Mouse (Mus musculus) layer of hippocampus, adult 11-12 months (tissue): Measurements from ENCODE around the gene Gm5796.
"Not testable (repeated sequence)": the region's sequence is repeated elsewhere in the genome, so short reads cannot be mapped to it uniquely, and the experiment has no call there.

Source experiments
- DNase-seq: peaks from one replicate; pipeline ENCODE4 v3.0.0; 2022; ENCODE audit warnings: low spot score

The Gm5796 gene

DNA sequence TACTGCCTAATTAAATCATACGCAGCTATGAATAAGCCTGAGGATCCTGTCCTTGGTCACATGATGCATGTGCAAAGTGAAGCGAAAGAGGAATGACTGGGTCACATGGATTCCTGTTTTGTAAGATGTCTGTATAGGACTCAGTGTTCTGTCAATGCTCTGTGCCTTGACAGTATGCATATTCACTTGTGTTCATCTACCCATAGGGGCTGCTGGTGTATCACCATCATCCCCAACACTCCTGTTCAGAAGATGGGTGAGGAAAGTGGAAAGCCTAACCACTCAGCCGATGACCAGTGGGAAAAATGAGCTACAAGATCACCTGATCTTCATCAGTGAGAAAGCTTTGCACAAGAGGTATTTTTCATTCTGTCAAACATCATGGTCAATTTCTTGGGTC, at the start of gene Gm5796:
Gene Gm5796 (plus strand): TSS at position 301 of the 400 bp plus-strand sequence.
- not testable (repeated sequence) for DNase-seq

- not testable (repeated sequence) for DNase-seq
These were observed 25.6 kb upstream of the Gm5796 start, which contains the start of gene Gm3099 for GRCm38 (mm10) chr14:3998094-3998493. Gm3099 (plus strand) TSS chr14:3998394.

DNA sequence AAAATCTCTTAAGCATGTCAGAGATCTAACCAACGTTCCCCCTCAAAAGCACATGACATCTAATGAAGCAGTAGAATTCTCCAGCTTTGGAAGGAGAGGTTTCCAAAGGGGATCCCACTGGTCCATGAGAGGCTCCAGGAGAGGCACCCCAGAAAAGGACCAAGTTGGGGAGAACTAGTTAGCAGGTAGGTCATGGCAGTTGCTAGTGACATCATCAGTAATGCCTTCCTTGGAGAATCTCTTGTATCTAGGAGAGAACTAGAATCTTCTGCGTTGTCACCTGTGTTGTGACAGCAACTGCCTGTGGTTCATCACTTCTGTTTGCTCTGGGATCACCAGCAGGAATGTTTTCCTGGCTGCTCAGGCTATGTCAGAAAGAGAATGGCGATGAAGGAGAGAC, 60.1 kb downstream of the Gm5796 start, which contains the start of gene Gm3115:
Gene Gm3115 (plus strand): TSS at position 301 of the 400 bp plus-strand sequence.
- not testable (repeated sequence) for DNase-seq
